Mouse (Mus musculus): Measurements from ENCODE around the gene Tmem39a.

Gene Tmem39a

GRCm38 (mm10) chr16:38558221-38558748, at the start of gene Tmem39a:
Gene Tmem39a, plus strand, starts transcription at chr16:38558698.
- no peak for DNase-seq

DNA sequence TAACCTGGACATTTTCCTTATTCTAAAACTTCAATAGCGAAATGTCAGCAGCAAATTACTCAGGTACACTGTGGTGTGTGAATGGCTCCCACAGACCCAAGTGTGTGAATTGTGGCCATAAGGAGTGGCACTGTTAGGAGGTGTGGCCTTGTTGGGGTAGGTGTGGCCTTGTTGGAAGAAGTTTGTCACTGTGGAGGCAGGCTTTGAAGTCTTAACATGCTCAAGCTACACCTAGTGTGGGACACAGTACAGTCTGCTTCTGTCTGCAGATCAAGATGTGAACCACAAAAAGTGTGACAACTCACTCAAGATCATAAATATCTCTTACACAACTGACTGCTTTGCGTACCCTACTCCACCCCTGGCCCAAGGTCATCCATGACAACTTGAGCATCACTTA, 47.7 kb upstream of the Tmem39a start:
- DNase-seq: no peak

- DNase-seq: no peak
Observed at GRCm38 (mm10) chr16:38519140-38519539, 39.4 kb upstream of the Tmem39a start.

GRCm38 (mm10) chr16:38521211-38521987, 37.1 kb upstream of the Tmem39a start:
- no peak for DNase-seq

DNA sequence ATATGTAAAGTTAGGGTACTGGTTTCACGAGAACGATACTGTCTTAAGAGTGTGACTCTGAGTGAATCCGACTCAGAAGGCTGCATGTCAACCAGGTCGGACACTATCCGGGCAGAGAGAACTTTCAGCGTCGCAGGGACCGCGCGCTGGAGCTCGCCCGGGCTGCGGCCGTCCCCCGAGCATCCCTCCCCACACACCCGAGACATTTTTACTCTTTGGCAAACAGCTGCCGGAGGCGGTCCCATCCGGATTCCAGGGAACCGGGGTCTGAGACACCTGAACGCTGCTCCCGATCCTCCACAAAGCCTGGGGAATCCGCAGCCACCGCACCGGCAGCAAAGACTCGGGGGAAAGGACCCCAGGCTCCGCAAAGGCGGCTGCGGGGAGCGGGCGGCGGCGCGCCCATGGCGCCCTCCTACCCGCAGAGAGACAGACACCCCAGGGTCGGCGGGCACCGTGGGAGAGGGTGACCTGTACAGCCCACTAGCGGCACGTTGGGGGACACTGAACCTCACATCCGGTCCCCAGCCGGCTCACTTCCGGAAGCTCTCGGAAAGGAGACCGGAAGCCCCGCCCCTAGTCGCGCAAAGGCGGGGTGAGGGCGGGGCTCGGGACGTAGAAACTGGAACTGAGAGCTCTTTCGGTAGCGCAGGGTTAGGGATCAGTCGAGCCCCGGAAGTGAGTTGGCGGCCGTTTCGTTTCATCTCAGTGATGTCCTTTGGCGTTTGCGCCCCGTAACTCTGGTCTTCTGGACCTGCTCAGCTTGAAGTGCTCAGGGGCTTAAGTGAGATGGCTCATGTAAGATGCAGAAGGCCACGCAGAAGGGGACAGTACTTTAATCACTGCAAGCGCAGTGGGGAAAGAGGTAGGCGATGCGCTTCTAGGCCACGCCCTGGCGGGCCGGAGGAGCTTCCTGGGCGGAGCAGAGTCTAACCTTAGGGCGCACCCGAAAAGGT, 36.1 kb upstream of the Tmem39a start, which contains the start of gene Timmdc1:
Gene Timmdc1 (minus strand): TSS at position 535 of the 956 bp plus-strand sequence.
- DNase-seq: peak; percentile 97

DNA sequence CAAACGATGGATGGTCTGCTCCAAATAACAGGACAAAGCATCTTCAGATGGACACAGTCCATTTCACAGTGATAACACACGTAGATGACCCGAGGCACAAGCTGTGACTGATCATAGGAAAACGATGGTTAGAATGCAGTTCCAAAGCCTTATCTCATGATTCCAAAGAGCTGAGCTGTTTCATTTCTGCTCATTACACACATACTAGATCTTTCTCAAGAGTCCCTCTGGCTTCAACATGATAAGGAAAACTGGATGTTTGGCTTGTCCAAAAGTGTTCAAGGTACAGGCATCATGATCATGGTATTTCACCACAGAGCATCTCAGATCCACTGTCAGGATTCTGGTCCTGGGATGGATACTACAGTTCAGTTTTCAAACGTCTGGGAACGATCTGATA, 32.2 kb upstream of the Tmem39a start:
- DNase-seq: no peak

- peak; percentile 77 for DNase-seq
Observed at GRCm38 (mm10) chr16:38536544-38537146, 21.9 kb upstream of the Tmem39a start.

DNA sequence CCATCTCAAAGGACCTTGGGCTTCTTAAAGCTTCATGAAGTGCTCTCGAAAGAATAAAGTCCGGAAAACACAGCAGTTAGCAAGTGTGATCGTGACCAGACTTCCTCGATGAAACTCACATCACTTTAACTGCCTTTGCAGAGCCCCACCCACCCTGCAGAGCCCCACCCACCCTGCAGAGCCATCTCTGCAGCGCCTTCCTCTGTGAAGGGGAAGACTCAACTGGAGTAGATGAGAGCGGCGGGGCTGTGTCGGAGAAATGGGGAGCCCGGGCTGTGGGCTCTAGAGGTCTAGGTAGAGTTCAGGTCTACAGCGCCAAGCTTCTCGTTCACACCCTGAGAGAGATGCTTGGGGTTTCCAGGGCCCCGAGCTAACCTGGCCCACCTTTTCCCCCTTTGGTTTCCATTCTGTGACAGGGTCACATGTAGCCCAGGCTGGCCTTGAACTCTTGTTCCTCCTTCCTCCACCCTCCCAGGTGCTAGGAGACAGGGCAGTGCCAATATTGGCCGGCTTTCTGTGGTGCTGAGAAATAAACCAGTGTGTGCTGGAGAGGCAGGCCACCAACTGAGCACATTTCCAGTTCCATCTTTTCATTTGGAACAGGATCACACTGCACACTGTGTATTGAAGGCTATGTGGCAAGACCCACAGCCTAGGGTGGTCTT, 19.6 kb upstream of the Tmem39a start:
- no peak for DNase-seq

DNA sequence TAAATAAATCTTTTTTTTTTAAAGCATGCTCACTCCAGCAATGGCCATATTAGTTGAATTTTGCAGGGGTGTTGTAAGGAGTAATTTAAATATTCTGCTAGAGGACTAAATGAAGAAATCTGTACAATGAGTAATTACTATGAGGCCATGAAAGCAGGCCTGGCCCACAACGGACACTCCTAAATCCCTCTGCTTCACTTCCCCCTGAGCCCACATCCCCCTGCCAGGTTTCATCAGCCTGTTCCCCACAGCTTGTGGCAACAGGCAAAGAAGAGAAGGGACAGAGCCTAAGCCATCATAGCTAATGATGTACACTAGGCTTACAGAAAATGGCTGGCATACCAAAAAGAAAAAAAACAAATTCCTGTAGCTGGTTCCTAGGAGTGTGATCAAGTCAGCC, 10.5 kb upstream of the Tmem39a start:
- DNase-seq: no peak

- peak; percentile 85 for DNase-seq
Observed at GRCm38 (mm10) chr16:38549479-38550396, 8.8 kb upstream of the Tmem39a start, which contains the start of gene Poglut1. Gene Poglut1, minus strand, starts transcription at chr16:38550258.

DNA sequence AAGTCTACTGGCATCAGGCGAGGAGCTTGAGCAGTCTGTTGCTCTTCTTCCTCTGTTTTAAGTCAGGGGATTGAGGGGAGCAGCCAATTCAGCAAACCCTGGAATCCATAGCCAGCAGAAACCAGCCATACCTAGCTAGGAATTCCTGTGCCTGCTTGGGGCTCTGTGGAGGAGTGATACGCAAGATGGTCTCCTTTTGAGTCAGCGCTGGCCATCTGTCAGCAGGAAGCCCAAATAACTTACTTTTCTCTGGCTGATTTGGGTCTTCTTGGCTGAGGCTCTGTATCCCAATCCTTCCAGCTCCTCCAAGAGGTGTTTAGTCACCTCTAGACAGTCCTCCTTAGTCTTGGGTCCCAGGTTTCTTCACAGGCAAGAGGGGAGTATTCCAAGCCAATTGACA, 2.5 kb upstream of the Tmem39a start:
- DNase-seq: no peak

GRCm38 (mm10) chr16:38562131-38562967, 3.9 kb downstream of the Tmem39a start:
- peak; percentile 97 for DNase-seq

DNA sequence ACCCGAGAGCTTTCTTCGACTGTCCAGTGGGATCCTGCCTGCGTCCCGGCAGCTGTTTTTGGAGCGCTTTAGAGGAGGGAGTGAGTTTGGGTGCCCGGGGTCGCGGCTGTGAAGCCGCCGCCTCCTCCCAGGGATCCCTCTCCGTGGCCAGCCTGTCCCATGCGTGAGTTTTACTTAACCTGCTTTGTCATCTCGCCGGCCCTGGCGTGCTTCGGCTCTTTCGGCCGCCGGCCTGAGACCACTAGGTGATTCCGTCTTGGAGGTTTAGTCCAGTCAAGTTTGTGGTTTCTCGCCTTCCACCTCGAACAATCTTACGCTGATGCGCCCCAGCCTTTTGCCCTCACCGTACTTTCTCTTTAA, 4.5 kb downstream of the Tmem39a start:
- no peak for DNase-seq

DNA sequence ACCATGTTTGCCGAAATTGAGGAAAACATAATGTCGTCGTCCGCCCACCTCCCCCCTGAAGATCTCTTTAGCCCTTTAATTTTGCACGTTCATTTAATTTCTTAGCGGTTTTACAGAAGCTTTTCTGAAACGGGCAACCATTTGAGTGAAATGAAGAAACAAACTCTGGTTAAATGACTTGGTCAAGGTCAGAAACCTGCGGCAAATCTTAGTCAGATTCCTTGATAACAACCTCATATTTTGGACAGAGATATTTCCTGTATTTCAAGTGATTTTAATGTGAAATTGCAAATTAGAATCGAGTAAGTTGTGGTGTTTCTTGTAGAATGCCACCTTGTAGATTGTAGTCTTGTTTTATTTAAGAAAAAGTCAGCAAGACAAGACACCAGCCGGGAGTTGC, 5.0 kb downstream of the Tmem39a start:
- DNase-seq: no peak

DNA sequence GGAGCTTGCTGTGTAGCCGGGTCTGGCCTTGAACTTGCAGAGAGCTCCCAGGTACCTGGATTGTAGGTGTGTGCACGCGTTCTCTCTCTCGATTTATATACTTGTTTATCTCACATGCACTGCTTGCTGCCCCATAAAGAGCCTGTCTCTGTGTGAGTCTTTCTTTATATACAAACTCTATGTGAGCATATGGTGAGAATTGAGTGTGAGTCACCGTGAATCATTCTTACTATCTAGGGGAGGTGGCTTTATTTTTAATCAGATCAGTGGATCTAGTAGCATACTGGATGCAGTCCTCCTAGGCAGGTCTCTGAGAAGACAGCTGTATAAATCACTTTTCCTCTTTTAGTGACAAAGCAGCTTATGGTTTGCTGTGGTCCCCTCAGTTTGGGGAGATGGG, 9.7 kb downstream of the Tmem39a start:
- DNase-seq: no peak

- no peak for DNase-seq
Observed at GRCm38 (mm10) chr16:38571481-38571880, 13.0 kb downstream of the Tmem39a start.

DNA sequence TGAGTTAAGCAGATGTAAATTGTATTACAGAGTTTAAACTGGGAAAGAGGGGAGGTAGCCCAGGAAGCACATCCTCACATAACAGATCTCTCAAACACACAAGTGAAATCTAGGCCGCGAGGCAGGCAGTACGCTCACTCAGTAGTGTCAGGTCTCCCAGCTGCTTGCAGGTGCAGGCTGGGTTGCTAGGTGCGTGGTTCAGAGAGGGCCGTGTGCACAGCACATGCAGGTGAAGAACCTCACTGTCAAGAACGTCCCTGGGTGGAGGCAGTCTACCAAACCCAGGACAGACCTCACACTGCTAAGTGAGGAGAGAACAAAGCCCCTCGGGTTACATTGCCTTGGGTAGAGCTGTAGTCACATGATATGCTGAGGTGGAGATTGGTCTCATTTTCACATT, 26.3 kb downstream of the Tmem39a start:
- no peak for DNase-seq

- DNase-seq: no peak
Observed at GRCm38 (mm10) chr16:38585186-38585585, 26.7 kb downstream of the Tmem39a start.

DNA sequence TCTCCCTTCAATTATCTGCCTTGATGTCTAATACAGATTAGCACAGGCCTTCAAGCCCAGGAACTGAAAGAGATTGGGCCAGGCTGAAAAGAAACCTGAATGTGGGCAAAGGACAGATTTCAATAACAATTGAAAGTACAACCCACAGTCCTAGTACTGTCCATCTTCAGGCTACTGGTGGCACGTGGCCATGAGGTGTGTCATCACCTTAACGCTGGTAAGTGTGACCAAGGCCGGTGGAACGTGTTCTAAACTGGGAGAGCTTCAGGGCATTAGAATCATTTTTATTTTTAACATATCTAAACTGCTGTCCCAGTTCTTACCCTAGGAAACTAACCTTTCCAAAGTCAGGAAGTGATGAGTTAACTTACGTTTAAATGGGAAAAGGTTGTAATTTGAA, 28.7 kb downstream of the Tmem39a start:
- DNase-seq: no peak

- no peak for DNase-seq
Observed at GRCm38 (mm10) chr16:38587572-38587971, 29.1 kb downstream of the Tmem39a start.

Data from kidney, postnatal 14 days (tissue).